Comparison of ENCODE assay signal across 8 mouse cellular contexts in genomic region chr7:97984108-97984834, GRCm38 (mm10).
DNase-seq lines count a peak whose midpoint lies in the region; ATAC-seq and TF ChIP-seq lines count a peak whose summit lies in the region.

No protein-coding gene starts in this region.

- peak; percentile 84 for DNase-seq in forebrain, embryonic 11.5 days (ENCODE audit: low spot score)
- DNase-seq in lung, adult 18-20 months: peak; percentile 20 to 67
- DNase-seq in lung, postnatal 25 days (ENCODE audit: low spot score): no peak
- DNase-seq in kidney, postnatal 36 days: peak; percentile 0 to 44
- peak; percentile 6 for DNase-seq in retina, postnatal 7 days (ENCODE audit: low read depth, low spot score)
- DNase-seq in Muller cell, postnatal 12 days (ENCODE audit: inconsistent ontology term): no peak

- H3K4me2 ChIP-seq in forebrain, embryonic 11.5 days (ENCODE audit: low read depth, low read length, severe bottlenecking): no peak overlapping the region
- no peak overlapping the region for H3K4me2 ChIP-seq in forebrain, embryonic 12.5 days

- no peak overlapping the region for H3K27ac ChIP-seq in forebrain, embryonic 11.5 days (ENCODE audit: low read depth, low read length)
- H3K27ac ChIP-seq in forebrain, embryonic 12.5 days: no peak overlapping the region
- H3K27ac ChIP-seq in bone marrow, adult 2 months (ENCODE audit: control insufficient read depth, insufficient read depth, low read depth, low read length, poor library complexity): no peak overlapping the region

- WGBS in forebrain, embryonic 11.5 days: 51% methylated on average over 13 of the region's 13 CpGs
- WGBS in forebrain, embryonic 12.5 days: 54% methylated on average over 13 of the region's 13 CpGs
- 44% methylated on average over 13 of the region's 13 CpGs for WGBS in bone marrow, adult 2 months

- no peak for ATAC-seq in forebrain, embryonic 11.5 days (replicated peaks; ENCODE audit: low FRiP score)
- ATAC-seq in forebrain, embryonic 12.5 days (ENCODE audit: low FRiP score): no peak

- H3K4me3 ChIP-seq in forebrain, embryonic 11.5 days (ENCODE audit: low read depth, low read length): no peak overlapping the region
- no peak overlapping the region for H3K4me3 ChIP-seq in forebrain, embryonic 12.5 days (replicated peaks)
- H3K4me3 ChIP-seq in bone marrow, adult 2 months (replicated peaks; ENCODE audit: control insufficient read depth, low read depth, low read length): no peak overlapping the region

- H3K9ac ChIP-seq in forebrain, embryonic 11.5 days (ENCODE audit: low read length): no peak overlapping the region
- no peak overlapping the region for H3K9ac ChIP-seq in forebrain, embryonic 12.5 days

- H3K36me3 ChIP-seq in forebrain, embryonic 11.5 days (ENCODE audit: control insufficient read depth, insufficient read depth, low read length): no peaks in the 10 kb centered on the region
- no peaks in the 10 kb centered on the region for H3K36me3 ChIP-seq in forebrain, embryonic 12.5 days (replicated peaks)

- peak; percentile 72 for TF ChIP-seq CTCF in bone marrow, adult 2 months (IDR thresholded peaks at IDR 0.05; ENCODE audit: control insufficient read depth, insufficient read depth, low read length)

- H3K9me3 ChIP-seq in forebrain, embryonic 11.5 days (ENCODE audit: control insufficient read depth, low read length): no peaks in the 10 kb centered on the region
- no peaks in the 10 kb centered on the region for H3K9me3 ChIP-seq in forebrain, embryonic 12.5 days

- H3K4me1 ChIP-seq in forebrain, embryonic 11.5 days (replicated peaks; ENCODE audit: control insufficient read depth, insufficient read depth, low read length): no peaks in the 10 kb centered on the region
- no peaks in the 10 kb centered on the region for H3K4me1 ChIP-seq in forebrain, embryonic 12.5 days
- no peaks in the 10 kb centered on the region for H3K4me1 ChIP-seq in bone marrow, adult 2 months (ENCODE audit: control insufficient read depth, insufficient read depth, low read length)

- H3K27me3 ChIP-seq in forebrain, embryonic 11.5 days (ENCODE audit: control insufficient read depth, insufficient read depth, low read length): no peaks in the 10 kb centered on the region
- H3K27me3 ChIP-seq in forebrain, embryonic 12.5 days: no peaks in the 10 kb centered on the region

- no peak for TF ChIP-seq POLR2A in bone marrow, adult 2 months (IDR thresholded peaks at IDR 0.05; ENCODE audit: borderline replicate concordance, control insufficient read depth, low read depth, low read length)

Comparison
In these comparisons a context has a peak if more than half of its experiments do, and no peak if none do; other contexts are left out.
1. DNase-seq: peak in forebrain, embryonic 11.5 days (single experiment), lung, adult 18-20 months (2 of 2), kidney, postnatal 36 days (2 of 2) and retina, postnatal 7 days (single experiment); none in lung, postnatal 25 days (single experiment) and Muller cell, postnatal 12 days (single experiment).